Mouse (Mus musculus) MEL (cell line): ENCODE results near the gene Strada. TPM values are rescaled to one million over a fixed set of nuclear protein-coding genes. Genes with fewer than 3 reads are reported as not detected.
"Not testable (repeated sequence)": the region's sequence is repeated elsewhere in the genome, so short reads cannot be mapped to it uniquely, and the experiment has no call there.

Experiments used
- DNase-seq: peaks from one replicate; pipeline ENCODE4 v3.0.0; 2011; ENCODE audit warnings: low read depth, low spot score
- H3K27ac ChIP-seq: 2 replicates; pipeline ENCODE4 v1.5.1; 2012; ENCODE audit warnings: low read depth, mild to moderate bottlenecking, control low read depth, low read length, moderate library complexity; ENCODE audit not compliant: control insufficient read depth
- H3K27me3 ChIP-seq, 2 experiments: fragments of 150-350 bp in 1 of 2; sonication (generic) in 1 of 2; 2 replicates each; pipeline ENCODE4 v1.6.1; 2012; ENCODE audit warnings: low read length in 2 of 2, mild to moderate bottlenecking in 2 of 2, improper control_type of control experiment in 1 of 2, moderate library complexity in 1 of 2; ENCODE audit not compliant: insufficient read depth in 2 of 2, control insufficient read depth in 1 of 2
- H3K36me3 ChIP-seq, 2 experiments: 2 replicates each; pipeline ENCODE4 v1.6.1; 2012 to 2014; ENCODE audit warnings: low read length in 2 of 2, improper control_type of control experiment in 1 of 2, inconsistent platforms in 1 of 2, mild to moderate bottlenecking in 1 of 2; ENCODE audit not compliant: insufficient read depth in 2 of 2, control insufficient read depth in 1 of 2
- H3K4me1 ChIP-seq, 2 experiments: fragments of 150-350 bp in 1 of 2; sonication (generic) in 1 of 2; 2 replicates each; pipeline ENCODE4 v1.6.1; 2012; ENCODE audit warnings: low read length in 2 of 2, improper control_type of control experiment in 1 of 2, mild to moderate bottlenecking in 1 of 2; ENCODE audit not compliant: insufficient read depth in 2 of 2, control insufficient read depth in 1 of 2
- H3K4me3 ChIP-seq, 2 experiments: fragments of 150-350 bp in 1 of 2; sonication (generic) in 1 of 2; 2 replicates each; pipeline ENCODE4 v1.5.1; 2012; ENCODE audit warnings: low read depth in 2 of 2, low read length in 2 of 2, mild to moderate bottlenecking in 2 of 2, moderate library complexity in 2 of 2, control low read depth in 1 of 2, improper control_type of control experiment in 1 of 2; ENCODE audit not compliant: control insufficient read depth in 1 of 2, insufficient read depth in 1 of 2
- H3K79me2 ChIP-seq: 2 replicates; pipeline ENCODE4 v1.6.1; 2012; ENCODE audit warnings: mild to moderate bottlenecking, low read length, moderate library complexity; ENCODE audit not compliant: control insufficient read depth, poor library complexity, insufficient read depth
- H3K9ac ChIP-seq: 2 replicates; pipeline ENCODE4 v1.6.1; 2012; ENCODE audit warnings: low read depth, mild to moderate bottlenecking, control low read depth, low read length, moderate library complexity; ENCODE audit not compliant: control insufficient read depth, poor library complexity, severe bottlenecking
- H3K9me3 ChIP-seq: fragments of 150-350 bp; sonication (generic); replicated peaks from 2 replicates; pipeline ENCODE4 v1.6.1; 2012; ENCODE audit warnings: mild to moderate bottlenecking, low read length, improper control_type of control experiment, moderate library complexity; ENCODE audit not compliant: insufficient read depth
- E2F4 ChIP-seq: IDR thresholded peaks from 2 replicates; pipeline ENCODE4 v1.6.1; 2011; ENCODE audit warnings: low read depth, low read length, improper control_type of control experiment, borderline replicate concordance
- EP300 ChIP-seq, 2 experiments: IDR thresholded peaks; 2 replicates each; pipeline ENCODE4 v1.6.1; 2011; ENCODE audit warnings: improper control_type of control experiment in 2 of 2, low read length in 2 of 2, low read depth in 1 of 2, mild to moderate bottlenecking in 1 of 2
- ETS1 ChIP-seq: IDR thresholded peaks from 2 replicates; pipeline ENCODE4 v1.6.1; 2012; ENCODE audit warnings: low read depth, mild to moderate bottlenecking, inconsistent platforms, low read length, improper control_type of control experiment, moderate library complexity
- GABPA ChIP-seq: IDR thresholded peaks from 2 replicates; pipeline ENCODE4 v1.6.1; 2012; ENCODE audit warnings: low read depth, mild to moderate bottlenecking, inconsistent platforms, low read length, improper control_type of control experiment, moderate library complexity
- HCFC1 ChIP-seq: IDR thresholded peaks from 2 replicates; pipeline ENCODE4 v1.6.1; 2012; ENCODE audit warnings: low read depth, mild to moderate bottlenecking, inconsistent platforms, low read length, improper control_type of control experiment, moderate library complexity
- MEF2A ChIP-seq: IDR thresholded peaks from 2 replicates; pipeline ENCODE4 v1.6.1; 2014; ENCODE audit warnings: low read depth, mild to moderate bottlenecking, inconsistent platforms, low read length, improper control_type of control experiment; ENCODE audit not compliant: poor library complexity, insufficient replicate concordance, severe bottlenecking; ENCODE audit errors: extremely low read depth
- MYB ChIP-seq: IDR thresholded peaks from 2 replicates; pipeline ENCODE4 v1.6.1; 2011; ENCODE audit warnings: mild to moderate bottlenecking, low read depth, low read length, improper control_type of control experiment
- MYC ChIP-seq: IDR thresholded peaks from 2 replicates; pipeline ENCODE4 v1.6.1; 2011; ENCODE audit warnings: low read depth, mild to moderate bottlenecking, low read length, improper control_type of control experiment, moderate library complexity
- NELFE ChIP-seq: IDR thresholded peaks from 2 replicates; pipeline ENCODE4 v1.6.1; 2011; ENCODE audit warnings: low read depth, low read length, improper control_type of control experiment
- NRF1 ChIP-seq: IDR thresholded peaks from 2 replicates; pipeline ENCODE4 v1.6.1; 2014; ENCODE audit warnings: low read depth, mild to moderate bottlenecking, inconsistent platforms, low read length, improper control_type of control experiment, moderate library complexity; ENCODE audit not compliant: poor library complexity, insufficient read depth, severe bottlenecking
- TBP ChIP-seq: IDR thresholded peaks from 2 replicates; pipeline ENCODE4 v1.8.0; 2011; ENCODE audit warnings: low read depth, low read length, improper control_type of control experiment
- ZKSCAN1 ChIP-seq: IDR thresholded peaks from 2 replicates; pipeline ENCODE4 v1.6.1; 2012; ENCODE audit warnings: low read depth, mild to moderate bottlenecking, inconsistent platforms, low read length, improper control_type of control experiment, moderate library complexity
- ZMIZ1 ChIP-seq: IDR thresholded peaks from 2 replicates; pipeline ENCODE4 v1.6.1; 2012; ENCODE audit warnings: low read depth, mild to moderate bottlenecking, inconsistent platforms, low read length, improper control_type of control experiment, moderate library complexity
- ZNF384 ChIP-seq: IDR thresholded peaks from 2 replicates; pipeline ENCODE4 v1.6.1; 2012; ENCODE audit warnings: low read depth, mild to moderate bottlenecking, inconsistent platforms, low read length, improper control_type of control experiment
- polyA plus RNA-seq, 2 experiments: library from polyadenylated mRNA; stranded (reverse) in 1 of 2; unstranded in 1 of 2; fragments of >175 nt in 1 of 2; fragments of >200 nt in 1 of 2; gene quantifications; 2 replicates each; pipeline versions ENCODE4 v1.2.1 to v1.2.4; 2012; ENCODE audit warnings: low replicate concordance in 2 of 2, low read depth in 1 of 2; ENCODE audit not compliant: insufficient read length in 2 of 2, insufficient read depth in 1 of 2, missing spikeins in 1 of 2
- total RNA-seq: library from RNA; depleted of rRNA; stranded (reverse); fragments of 300-350 nt; gene quantifications from 2 replicates; pipeline ENCODE4 v1.2.3, GENCODE M21; 2012

The Strada gene
- total and polyA plus RNA-seq, 3 experiments = 25.5 to 39.8 TPM; not detected in 1

- TF ChIP-seq ZNF384 = peak; percentile 100
- TF ChIP-seq, all 39 proteins: peak for 13
These were observed 72.5 kb downstream of the Strada start (continued) for GRCm38 (mm10) chr11:106129477-106129876.

DNA sequence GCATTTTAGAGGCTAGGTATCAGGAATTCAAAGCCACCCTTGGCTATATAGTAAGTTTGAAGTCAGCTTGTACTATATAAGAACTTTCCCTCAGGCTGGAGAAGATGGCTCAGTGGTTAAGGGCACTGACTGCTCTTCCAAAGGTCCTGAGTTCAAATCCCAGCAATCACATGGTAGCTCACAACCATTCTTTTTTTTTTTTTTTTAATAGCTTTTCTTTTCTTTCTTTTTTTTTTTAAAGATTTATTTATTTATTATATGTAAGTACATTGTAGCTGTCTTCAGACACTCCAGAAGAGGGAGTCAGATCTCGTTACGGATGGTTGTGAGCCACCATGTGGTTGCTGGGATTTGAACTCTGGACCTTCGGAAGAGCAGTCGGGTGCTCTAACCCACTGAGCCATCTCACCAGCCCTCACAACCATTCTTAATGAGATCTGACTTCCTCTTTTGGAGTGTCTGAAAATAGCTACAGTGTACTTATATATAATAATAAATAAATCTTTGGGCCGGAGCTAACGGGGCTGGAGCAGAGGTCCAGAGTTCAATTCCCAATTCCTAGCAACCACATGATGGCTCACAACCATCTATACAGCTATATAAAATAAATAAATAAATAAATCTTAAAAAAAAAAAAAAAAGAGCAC lies 75.1 kb downstream of the Strada start:
- DNase-seq = peak; percentile 55
- not testable (repeated sequence) for H3K4me3 ChIP-seq, H3K79me2 ChIP-seq, H3K27ac ChIP-seq, H3K9ac ChIP-seq, H3K27me3 ChIP-seq, H3K9me3 ChIP-seq
- Histone ChIP-seq H3K4me1 (peaks cover 22 to 31% of the 10 kb centered on the region in 2 experiments), H3K36me3 (peaks cover 0 to 33% of the 10 kb centered on the region in 2 experiments; a peak in 2 of 4 replicates)
- TF ChIP-seq TBP = peak; percentile 94

DNA sequence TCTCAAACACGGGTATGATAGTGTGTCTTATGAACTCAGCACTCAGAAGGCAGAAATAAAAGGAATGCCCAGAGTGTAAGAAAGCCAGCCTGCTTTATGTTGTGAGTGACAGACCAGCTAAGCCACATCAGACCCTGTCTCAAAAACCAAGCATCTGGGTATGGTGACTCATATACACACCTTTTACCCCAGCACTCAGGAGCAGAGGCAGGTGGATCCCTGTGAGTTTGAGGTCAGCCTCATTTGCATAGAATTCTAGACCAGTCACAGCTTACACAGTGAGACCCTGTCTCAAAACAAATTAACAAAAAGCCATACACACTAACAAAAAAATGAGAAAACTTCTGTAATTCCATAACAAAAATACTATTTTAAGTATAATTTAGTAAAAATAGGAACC lies 76.1 kb downstream of the Strada start:
- Histone ChIP-seq H3K9ac (no peak overlapping the region), H3K4me3 (no peak overlapping the region), H3K79me2 (no peaks in the 10 kb centered on the region), H3K27ac (no peak overlapping the region), H3K27me3 (no peaks in the 10 kb centered on the region), H3K36me3 (peaks cover 0 to 37% of the 10 kb centered on the region in 2 experiments; a peak in 2 of 4 replicates), H3K9me3 (no peaks in the 10 kb centered on the region), H3K4me1 (peaks cover 24 to 32% of the 10 kb centered on the region in 2 experiments)
- DNase-seq = no peak
- TF ChIP-seq ZKSCAN1 = no peak

GRCm38 (mm10) chr11:106124784-106125183 lies 77.2 kb downstream of the Strada start:
- Histone ChIP-seq H3K27me3 (no peaks in the 10 kb centered on the region), H3K36me3 (peaks cover 0 to 32% of the 10 kb centered on the region in 2 experiments; a peak in 2 of 4 replicates), H3K9me3 (no peaks in the 10 kb centered on the region), H3K4me1 (peaks cover 20 to 26% of the 10 kb centered on the region in 2 experiments), H3K79me2 (no peaks in the 10 kb centered on the region), H3K4me3 (no peak overlapping the region), H3K9ac (no peak overlapping the region), H3K27ac (no peak overlapping the region)
- DNase-seq = no peak
- TF ChIP-seq GABPA (no peak), NELFE (no peak), MEF2A (no peak), HCFC1 (no peak), ETS1 (no peak), ZMIZ1 (no peak), MYC (no peak), NRF1 (no peak), EP300 (IDR thresholded peaks at IDR 0.05; ENCODE audit: low read depth in 1 of 2, low read length in 2 of 2) (no peak), E2F4 (no peak), MYB (no peak)
